Mouse (Mus musculus) forelimb bud, embryonic 11.5 days (tissue): Measurements from ENCODE around the gene Spata17.
"Not testable (repeated sequence)": the region's sequence is repeated elsewhere in the genome, so short reads cannot be mapped to it uniquely, and the experiment has no call there.

ENCODE experiments used
- DNase-seq: peaks from one replicate; pipeline ENCODE4 v3.0.0-alpha.2; 2012; ENCODE audit warnings: low read depth, low spot score

Spata17 gene

GRCm38 (mm10) chr1:187175991-187176390 is 39.3 kb downstream of the Spata17 start:
- DNase-seq, result no peak

DNA sequence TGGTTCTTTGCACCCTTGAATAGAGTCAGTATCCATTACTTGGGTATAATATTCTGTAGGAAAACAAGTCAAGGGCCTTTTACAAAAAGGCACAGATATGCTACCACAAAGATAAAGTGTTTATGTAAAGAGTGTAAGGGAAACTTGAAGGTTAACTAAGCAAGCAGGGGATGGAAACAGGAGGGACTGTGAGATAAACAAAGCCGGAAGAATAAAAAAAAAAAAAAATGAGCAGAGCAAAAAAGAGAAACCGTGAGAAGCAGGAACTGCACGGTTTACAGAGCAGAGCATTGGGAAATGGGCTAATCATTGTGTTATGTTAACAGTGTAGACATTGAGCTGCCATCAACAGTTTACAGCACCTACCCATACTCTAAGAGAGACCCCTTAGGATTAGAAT is 44.9 kb downstream of the Spata17 start:
- DNase-seq, result no peak

- no peak for DNase-seq
Measured at GRCm38 (mm10) chr1:187169646-187170045, 45.6 kb downstream of the Spata17 start.

DNA sequence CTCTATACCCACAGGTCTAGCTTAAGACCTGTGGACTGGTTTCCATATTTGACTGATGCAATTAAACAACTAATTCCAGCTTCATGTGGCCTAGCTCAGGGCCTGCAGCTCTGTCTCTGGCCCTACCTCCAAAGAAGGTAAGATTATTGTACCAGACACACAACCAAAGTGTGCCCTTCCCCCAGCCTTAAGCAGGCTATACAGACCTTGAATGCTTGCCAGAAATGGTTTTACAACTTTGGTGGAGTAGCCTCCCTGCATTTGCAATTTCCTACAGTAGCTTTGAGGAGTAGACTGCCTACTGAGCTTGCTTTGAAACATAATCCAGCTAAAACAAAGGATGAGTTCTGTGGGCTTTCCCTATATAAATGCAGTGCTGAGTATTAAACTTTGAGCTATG is 51.7 kb downstream of the Spata17 start:
- no peak for DNase-seq

- no peak for DNase-seq
Measured at GRCm38 (mm10) chr1:187155658-187156057, 59.6 kb downstream of the Spata17 start.

DNA sequence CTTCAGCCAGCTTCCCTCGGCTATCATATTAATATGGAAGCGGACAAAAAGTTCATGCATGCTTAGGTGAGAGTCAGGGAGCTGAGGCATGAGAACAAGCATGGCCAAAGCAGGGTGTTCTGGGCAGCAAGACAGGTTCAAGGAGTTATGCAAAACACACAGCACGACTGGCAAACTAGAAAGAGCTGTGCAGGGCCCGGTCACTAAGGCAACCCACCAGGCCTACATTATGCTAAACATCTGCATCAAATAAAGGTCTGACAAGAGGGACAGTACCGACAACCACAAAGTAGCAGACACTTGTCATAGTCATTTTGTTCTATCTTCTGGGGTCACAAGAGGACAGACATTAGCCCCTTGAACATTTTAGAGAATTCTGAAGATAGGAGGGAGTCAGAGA is 61.6 kb downstream of the Spata17 start:
- peak; percentile 8 for DNase-seq

DNA sequence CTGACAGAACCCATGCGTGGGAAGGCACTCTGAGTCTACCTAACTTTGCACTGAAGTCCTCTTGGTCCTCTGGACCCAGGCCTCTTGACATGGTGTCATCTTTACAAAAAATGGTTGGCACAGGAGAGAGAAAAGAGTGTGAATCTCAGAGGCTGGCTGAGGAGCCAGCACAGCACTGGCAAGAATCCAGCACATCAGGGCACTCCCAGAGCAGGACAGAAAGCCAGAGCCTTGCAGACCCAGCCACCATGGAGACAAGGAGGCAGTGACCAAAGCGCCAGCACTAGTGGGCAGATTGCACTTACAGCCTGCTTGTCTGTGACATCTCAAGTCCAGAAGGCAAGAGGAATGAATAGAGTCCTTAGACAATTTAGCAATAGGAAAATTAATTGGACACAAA is 62.7 kb downstream of the Spata17 start:
- DNase-seq, result no peak

- no peak for DNase-seq
Measured at GRCm38 (mm10) chr1:187142984-187143383, 72.3 kb downstream of the Spata17 start.

DNA sequence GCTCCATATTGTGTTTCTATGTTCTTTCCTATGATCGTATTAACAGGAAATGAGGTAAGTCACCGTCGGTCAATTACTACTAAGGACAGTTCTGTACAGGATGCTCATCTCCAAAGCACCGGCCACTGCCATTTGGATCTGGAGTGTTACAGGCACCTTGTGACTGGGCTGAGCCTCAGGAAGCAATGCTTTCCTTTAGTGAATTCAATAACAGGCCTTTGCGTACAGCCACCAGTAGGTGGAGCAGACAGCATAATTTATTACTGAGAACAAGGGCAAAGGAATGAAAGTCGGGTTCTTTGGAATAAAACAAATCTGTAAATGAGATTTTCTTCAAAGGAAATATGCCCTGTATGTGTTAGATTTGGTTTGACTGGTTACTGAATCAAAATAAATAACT is 77.8 kb downstream of the Spata17 start:
- peak; percentile 70 for DNase-seq

- DNase-seq, result no peak
Measured at GRCm38 (mm10) chr1:187135887-187136286, 79.4 kb downstream of the Spata17 start.

DNA sequence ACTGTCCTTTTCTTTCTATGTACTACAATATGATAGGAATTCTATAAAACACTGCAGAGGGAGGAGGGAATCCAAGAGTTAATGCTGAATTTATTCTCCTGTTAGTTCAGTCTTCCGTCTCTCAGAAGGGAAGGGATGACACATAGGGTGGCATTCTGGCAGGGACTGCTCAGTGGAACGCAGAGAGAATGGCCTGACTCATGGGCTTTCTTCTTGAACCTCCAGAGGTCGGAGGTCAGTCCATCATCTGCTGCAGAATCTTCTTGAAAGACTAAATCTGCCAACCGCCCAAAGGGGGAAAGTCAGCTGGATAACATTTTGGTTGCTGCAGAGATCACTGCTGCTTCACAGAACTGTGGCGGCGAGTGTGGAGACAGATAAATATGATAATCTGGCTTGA is 81.4 kb downstream of the Spata17 start:
- DNase-seq, result no peak

- DNase-seq, result no peak
Measured at GRCm38 (mm10) chr1:187132348-187132747, 82.9 kb downstream of the Spata17 start.

- not testable (repeated sequence) for DNase-seq
Measured at GRCm38 (mm10) chr1:187127548-187127947, 87.7 kb downstream of the Spata17 start.

DNA sequence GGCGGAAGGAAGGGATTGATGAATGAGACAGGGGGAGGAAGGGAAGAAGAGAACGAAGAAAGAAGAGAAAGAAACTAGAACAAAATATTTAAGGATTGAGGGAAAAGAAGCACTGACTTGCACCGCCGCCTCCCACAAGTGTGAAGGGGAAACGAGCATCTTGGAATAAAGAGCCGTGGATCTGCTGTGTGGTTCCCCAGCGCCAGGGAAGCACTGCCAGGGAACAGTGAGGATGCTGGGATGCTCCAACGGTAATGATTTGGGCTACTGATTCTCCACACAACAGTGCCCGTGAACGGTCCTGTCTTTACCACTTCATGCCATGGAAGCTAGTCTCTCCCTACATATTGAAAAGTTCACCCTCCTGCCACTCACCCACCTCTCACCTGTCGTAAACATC is 89.5 kb downstream of the Spata17 start:
- no peak for DNase-seq

DNA sequence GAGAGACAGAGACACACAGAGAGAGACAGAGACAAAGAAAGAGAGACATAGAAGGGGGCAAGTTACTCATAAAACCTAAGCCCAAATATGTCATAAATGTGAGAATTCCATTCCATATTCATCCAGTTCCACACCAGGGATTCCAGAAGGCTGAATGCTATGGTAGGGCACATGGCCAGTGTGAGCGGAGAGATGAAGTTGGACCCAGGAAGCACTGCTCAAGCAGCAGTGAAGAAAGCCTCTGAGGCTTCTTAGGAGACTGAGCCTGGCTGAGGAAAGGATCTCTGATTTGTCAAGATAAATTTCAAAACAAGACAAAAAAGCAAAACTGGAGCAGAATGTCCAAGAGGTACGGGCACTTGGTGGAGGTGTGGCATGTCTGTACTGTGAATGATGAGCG is 90.3 kb downstream of the Spata17 start:
- DNase-seq, result no peak

DNA sequence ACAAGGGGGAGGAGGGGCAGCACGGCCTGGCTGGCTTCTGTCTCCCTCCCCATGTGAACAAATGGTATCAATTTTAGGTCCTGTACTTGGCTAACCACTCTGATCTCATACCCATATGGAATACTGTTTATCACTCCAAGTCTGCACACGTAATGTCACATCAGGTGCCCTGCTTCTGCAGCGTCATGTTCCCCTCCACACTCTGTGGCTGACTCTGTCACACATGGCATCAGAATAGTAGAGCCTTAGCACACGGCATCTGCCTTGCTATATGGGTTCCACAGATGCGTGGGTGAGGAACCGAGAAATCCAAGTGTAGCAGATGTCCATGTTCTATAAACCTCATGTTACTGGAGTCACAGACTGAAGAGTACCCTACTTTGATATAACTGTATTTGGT is 96.0 kb downstream of the Spata17 start:
- DNase-seq, result no peak

DNA sequence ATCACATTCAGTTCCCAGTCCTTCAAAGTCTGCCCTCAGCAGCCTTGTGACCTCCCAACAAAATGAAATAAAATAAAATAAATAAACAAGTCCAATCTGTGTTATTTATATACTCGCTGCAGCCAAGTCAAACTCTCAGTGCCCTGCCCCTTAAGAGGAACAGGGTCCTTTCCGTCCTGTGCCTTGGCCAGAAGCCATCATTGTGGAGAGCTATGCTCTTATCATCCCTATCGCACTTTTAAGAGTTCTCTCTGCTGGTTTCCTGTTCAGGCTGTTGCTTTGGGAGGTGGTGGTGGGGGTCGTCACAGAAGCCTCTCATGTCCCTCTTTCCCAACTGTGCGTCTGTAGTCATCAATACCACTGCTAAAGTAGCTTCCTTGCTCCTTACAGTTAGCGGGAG is 97.2 kb downstream of the Spata17 start:
- no peak for DNase-seq

GRCm38 (mm10) chr1:187113716-187114115 is 101.5 kb downstream of the Spata17 start:
- DNase-seq, result no peak

- DNase-seq, result no peak
Measured at GRCm38 (mm10) chr1:187102130-187102529, 113.1 kb downstream of the Spata17 start.

GRCm38 (mm10) chr1:187101202-187101601 is 114.1 kb downstream of the Spata17 start:
- DNase-seq, result no peak

DNA sequence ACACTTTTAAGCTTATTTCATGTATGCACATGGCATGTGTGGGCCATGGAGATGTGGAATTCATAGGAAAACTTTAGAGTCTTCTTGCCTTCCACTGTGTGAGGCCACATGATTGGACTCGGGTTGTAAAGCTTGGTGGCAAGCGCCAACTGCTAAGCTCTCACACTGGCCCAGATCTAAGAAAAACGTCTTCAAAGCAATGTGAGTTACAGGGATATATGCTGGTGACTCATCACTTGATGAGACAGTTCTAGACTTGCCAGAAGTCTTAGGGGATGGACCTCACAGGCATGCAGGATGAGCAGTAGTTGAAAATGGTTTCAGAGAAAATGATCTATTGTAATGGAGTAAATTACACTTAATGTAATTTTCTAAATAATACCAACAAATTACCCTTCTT is 114.6 kb downstream of the Spata17 start:
- no peak for DNase-seq

DNA sequence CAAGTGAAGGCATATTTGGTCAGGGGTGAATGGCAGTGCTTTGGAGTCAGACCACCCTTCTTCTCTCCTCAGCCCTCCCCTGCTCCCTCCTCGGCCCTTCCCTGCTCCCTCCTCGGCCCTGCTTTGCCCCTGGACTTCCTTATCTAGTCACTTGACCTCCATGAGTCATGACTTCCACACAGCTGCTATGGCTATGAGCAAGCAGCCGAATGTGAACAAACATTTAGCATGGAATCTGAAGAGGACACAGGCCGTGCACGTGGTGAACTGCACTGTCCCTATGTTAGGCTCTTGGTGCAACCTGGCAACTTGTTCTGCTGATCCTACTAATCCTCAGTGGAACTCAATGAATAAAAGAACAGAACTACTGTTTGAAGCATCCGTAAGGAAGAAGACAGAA is 117.0 kb downstream of the Spata17 start:
- no peak for DNase-seq

DNA sequence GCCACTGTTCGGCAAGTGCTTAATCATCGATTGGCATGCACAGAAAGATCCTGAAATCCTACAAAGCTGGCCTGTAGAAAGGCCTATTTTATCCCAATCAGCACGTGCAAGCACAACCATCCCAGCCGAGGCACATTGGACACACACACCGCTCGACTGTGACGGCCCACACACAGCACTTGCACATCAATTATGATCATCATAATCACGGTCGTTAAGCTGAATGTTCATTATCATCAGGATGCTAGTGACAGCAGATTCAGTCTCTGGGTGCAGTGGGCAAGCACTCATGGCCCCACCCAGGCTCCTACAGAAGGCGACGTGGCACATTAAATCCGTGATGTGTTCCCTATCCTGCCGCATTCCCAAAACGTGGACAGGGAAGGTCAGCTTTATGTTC is 122.7 kb downstream of the Spata17 start:
- DNase-seq, result no peak

DNA sequence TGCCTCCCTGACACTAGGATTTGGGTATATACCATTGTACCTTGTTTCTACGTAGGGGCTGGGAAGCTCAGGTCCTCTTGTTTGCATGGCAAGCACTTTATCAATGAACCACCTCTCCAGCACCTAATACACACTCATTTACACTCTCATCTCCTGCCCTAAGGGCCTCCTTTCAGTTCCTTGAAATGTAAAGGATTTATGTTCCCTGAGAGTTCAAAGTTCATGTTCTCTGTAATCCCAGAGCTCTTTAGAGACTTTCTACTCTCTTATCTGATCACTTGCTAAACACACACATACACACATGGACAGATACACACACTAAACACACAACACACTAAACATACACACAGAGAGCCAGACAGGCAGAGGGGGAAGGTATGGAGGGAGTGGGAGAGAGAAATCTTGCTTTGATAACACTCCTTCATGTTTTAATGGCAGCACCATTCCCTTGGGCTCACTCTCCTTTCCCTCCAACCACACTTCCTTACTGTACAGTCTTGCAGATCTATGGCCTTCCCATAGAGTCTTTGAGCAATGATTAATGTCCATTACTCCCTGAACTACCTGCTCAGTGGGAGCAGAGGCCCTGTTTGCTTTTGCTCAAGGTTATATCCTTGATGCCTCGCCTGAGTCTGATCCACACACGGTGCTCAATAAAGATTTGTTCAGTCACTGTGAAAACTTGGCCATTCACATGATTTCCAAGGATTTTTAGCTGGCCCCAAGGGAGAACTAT is 126.4 kb downstream of the Spata17 start:
- no peak for DNase-seq
